Mouse (Mus musculus): Measurements from ENCODE around the gene Cog1.

The Cog1 gene

GRCm38 (mm10) chr11:113698013-113698545 is 49.1 kb downstream of the Cog1 start:
- in situ Hi-C loops (cut with MboI), result no loop called here

GRCm38 (mm10) chr11:113699643-113700042 is 50.7 kb downstream of the Cog1 start:
- in situ Hi-C loops (cut with MboI), result loop anchor here (5.0 kb wide), 1 partner anchor 113 kb away; no protein-coding TSS in a partner anchor

- in situ Hi-C loops (cut with MboI), result loop anchor here (5.0 kb wide), 1 partner anchor 109 kb away; no protein-coding TSS in a partner anchor
Observed at GRCm38 (mm10) chr11:113703758-113704157, 54.8 kb downstream of the Cog1 start.

- in situ Hi-C loops (cut with MboI), result no loop called here
Observed at GRCm38 (mm10) chr11:113705966-113706652, 57.1 kb downstream of the Cog1 start.

- in situ Hi-C loops (cut with MboI), result no loop called here
Observed at GRCm38 (mm10) chr11:113708629-113709213, 59.8 kb downstream of the Cog1 start.

- in situ Hi-C loops (cut with MboI), result no loop called here
Observed at GRCm38 (mm10) chr11:113709272-113709671, 60.3 kb downstream of the Cog1 start.

- in situ Hi-C loops (cut with MboI), result no loop called here
Observed at GRCm38 (mm10) chr11:113709731-113710256, 60.8 kb downstream of the Cog1 start, which contains the start of gene Cpsf4l. Cpsf4l (minus strand) TSS chr11:113710017.

- in situ Hi-C loops (cut with MboI), result no loop called here
Observed at GRCm38 (mm10) chr11:113710257-113710777, 61.3 kb downstream of the Cog1 start.

- in situ Hi-C loops (cut with MboI), result no loop called here
Observed at GRCm38 (mm10) chr11:113711061-113711460, 62.1 kb downstream of the Cog1 start.

- in situ Hi-C loops (cut with MboI), result no loop called here
Observed at GRCm38 (mm10) chr11:113715078-113715674, 66.2 kb downstream of the Cog1 start.

- in situ Hi-C loops (cut with MboI), result no loop called here
Observed at GRCm38 (mm10) chr11:113716132-113716531, 67.2 kb downstream of the Cog1 start.

Measured in mature B cell (primary cell).